20 mouse cellular contexts compared by ENCODE assay signal in genomic region chr5:34632996-34633395, GRCm38 (mm10). TPM values are rescaled to one million over a fixed set of nuclear protein-coding genes. Genes with fewer than 3 reads are reported as not detected.
A peak's percentile ranks its signal among the peaks of the same experiment; 100 is the strongest.
DNase-seq lines count a peak whose midpoint lies in the region; ATAC-seq lines count a peak whose summit lies in the region.
"Had no signal": no experiment of that assay in that cellular context is flagged by ENCODE, and none has a peak within 500 bp of the region (broad histone marks: within the 10 kb centered on the region; RNA-seq: fewer than 3 reads in every experiment).

No protein-coding gene starts in this region.

- H3K27me3 ChIP-seq in liver, embryonic 13.5 days: no peaks in the 10 kb centered on the region
- H3K27me3 ChIP-seq in embryonic facial prominence, embryonic 10.5 days (replicated peaks; ENCODE audit: low read depth, poor library complexity, severe bottlenecking): no peaks in the 10 kb centered on the region
- H3K27me3 ChIP-seq: CH12.LX; forebrain, embryonic 15.5 days; heart, embryonic 13.5 days; hindbrain, embryonic 13.5 days had no signal

- peaks cover 84% of the 10 kb centered on the region for H3K36me3 ChIP-seq in liver, embryonic 13.5 days
- H3K36me3 ChIP-seq in embryonic facial prominence, embryonic 10.5 days (replicated peaks): peaks cover 87% of the 10 kb centered on the region

- H3K4me3 ChIP-seq in liver, embryonic 13.5 days (replicated peaks): no peak overlapping the region
- H3K4me3 ChIP-seq in embryonic facial prominence, embryonic 10.5 days: no peak overlapping the region
- H3K4me3 ChIP-seq: erythroblast, embryonic 14.5 days; forebrain, embryonic 15.5 days; heart, adult 2 months; heart, embryonic 13.5 days; hindbrain, embryonic 13.5 days had no signal

- peak; percentile 63 for ATAC-seq in erythroblast, adult 5-6 weeks (replicated peaks; ENCODE audit: low FRiP score, poor library complexity, severe bottlenecking)
- peak; percentile 49 for ATAC-seq in liver, embryonic 13.5 days (ENCODE audit: low read depth)
- peak; percentile 30; the same call in 1 of the 2 replicates for ATAC-seq in megakaryocyte progenitor cell, adult 5-6 weeks (replicated peaks; ENCODE audit: poor library complexity)
- ATAC-seq: forebrain, embryonic 15.5 days; hindbrain, postnatal 0 days had no signal

- DNase-seq in spleen, adult 12 weeks (ENCODE audit: low spot score): peak; percentile 34
- DNase-seq in spleen, adult 18-20 months: no peak
- DNase-seq in liver, embryonic 13.5 days: peak; percentile 48
- DNase-seq in layer of hippocampus, adult 18-20 months (ENCODE audit: low spot score in 2 of 2): no peak
- DNase-seq in ovary, adult 18-20 months (ENCODE audit: low spot score): no peak
- DNase-seq in embryonic facial prominence, embryonic 10.5 days (ENCODE audit: low spot score): no peak
- DNase-seq: adrenal gland, adult 2 months; adrenal gland, postnatal 25 days; cerebellum, adult 11-12 months; cerebellum, adult 9-10 months; cerebellum, postnatal 25 days had no signal

- WGBS in liver, embryonic 13.5 days (ENCODE audit: insufficient replicate concordance): 55% methylated on average over 2 of the region's 2 CpGs
- WGBS in embryonic facial prominence, embryonic 10.5 days: 90% methylated on average over 2 of the region's 2 CpGs

- no peak overlapping the region for H3K9ac ChIP-seq in liver, embryonic 13.5 days
- H3K9ac ChIP-seq: forebrain, embryonic 15.5 days; heart, embryonic 13.5 days; hindbrain, embryonic 13.5 days had no signal

- no peaks in the 10 kb centered on the region for H3K9me3 ChIP-seq in liver, embryonic 13.5 days (replicated peaks)
- H3K9me3 ChIP-seq in embryonic facial prominence, embryonic 10.5 days: no peaks in the 10 kb centered on the region
- H3K9me3 ChIP-seq: forebrain, embryonic 15.5 days; heart, embryonic 13.5 days; hindbrain, embryonic 13.5 days had no signal

- peaks cover 64% of the 10 kb centered on the region for H3K4me1 ChIP-seq in liver, embryonic 13.5 days (replicated peaks)
- H3K4me1 ChIP-seq in embryonic facial prominence, embryonic 10.5 days: peaks cover 36% of the 10 kb centered on the region

- peak overlapping the region; percentile 36 for H3K4me2 ChIP-seq in liver, embryonic 13.5 days
- H3K4me2 ChIP-seq: forebrain, embryonic 15.5 days; heart, embryonic 13.5 days; hindbrain, embryonic 13.5 days had no signal

- peak overlapping the region; percentile 91 for H3K27ac ChIP-seq in liver, embryonic 13.5 days
- no peak overlapping the region for H3K27ac ChIP-seq in embryonic facial prominence, embryonic 10.5 days (replicated peaks)
- H3K27ac ChIP-seq: forebrain, embryonic 15.5 days; heart, adult 2 months; heart, embryonic 13.5 days; hindbrain, embryonic 13.5 days; hindbrain, postnatal 0 days had no signal

RNA-seq across cellular contexts. Expression of gene Mfsd10, which starts 4.0 kb away (rescaled TPM):
- 23.2 and 40.9 TPM in 2 replicates for total RNA-seq in erythroblast, adult 5-6 weeks (2015; ENCODE audit: low replicate concordance)
- 24.1 and 30.1 TPM in 2 replicates for total RNA-seq in erythroblast, adult 5-6 weeks (2017; ENCODE audit: low replicate concordance)
- 56.3 and 65.9 TPM in 2 replicates for polyA plus RNA-seq in liver, embryonic 13.5 days (2015; fragmentation: Nextera tagmentation; extraction: Ambion mirVana)
- 195 and 211 TPM in 2 replicates for total RNA-seq in megakaryocyte progenitor cell, adult 5-6 weeks (2015)
- total RNA-seq in megakaryocyte progenitor cell, adult 5-6 weeks (2017): 116 and 143 TPM in 2 replicates
- total RNA-seq in layer of hippocampus, adult 18-20 months (2021): 10 to 100 TPM; 33.3 to 43.6 TPM
- 92.1 and 97.6 TPM in 2 replicates for polyA plus RNA-seq in embryonic facial prominence, embryonic 10.5 days (2016; fragmentation: Nextera tagmentation; extraction: Ambion mirVana)

RNA-seq across cellular contexts. Expression of gene Nop14, which starts 27.0 kb away (rescaled TPM):
- 3.3 and 6.5 TPM in 2 replicates for total RNA-seq in erythroblast, adult 5-6 weeks (2015; ENCODE audit: low replicate concordance)
- total RNA-seq in erythroblast, adult 5-6 weeks (2017; ENCODE audit: low replicate concordance): 7.0 and 8.4 TPM in 2 replicates
- polyA plus RNA-seq in liver, embryonic 13.5 days (2015; fragmentation: Nextera tagmentation; extraction: Ambion mirVana): 19.8 and 24.2 TPM in 2 replicates
- 31.0 and 32.9 TPM in 2 replicates for total RNA-seq in megakaryocyte progenitor cell, adult 5-6 weeks (2015)
- total RNA-seq in megakaryocyte progenitor cell, adult 5-6 weeks (2017): 47.3 and 70.3 TPM in 2 replicates
- 10 to 100 TPM; 15.9 to 16.0 TPM for total RNA-seq in layer of hippocampus, adult 18-20 months (2021)
- 28.5 and 28.8 TPM in 2 replicates for polyA plus RNA-seq in embryonic facial prominence, embryonic 10.5 days (2016; fragmentation: Nextera tagmentation; extraction: Ambion mirVana)

RNA-seq across cellular contexts. Expression of gene Grk4, which starts 27.2 kb away (rescaled TPM):
- total RNA-seq in erythroblast, adult 5-6 weeks (2015; ENCODE audit: low replicate concordance): 0.63 TPM in 1 of 2 replicates, not detected in the other
- total RNA-seq in erythroblast, adult 5-6 weeks (2017; ENCODE audit: low replicate concordance): 0.51 and 0.56 TPM in 2 replicates
- 0.42 and 0.67 TPM in 2 replicates for polyA plus RNA-seq in liver, embryonic 13.5 days (2015; fragmentation: Nextera tagmentation; extraction: Ambion mirVana)
- total RNA-seq in megakaryocyte progenitor cell, adult 5-6 weeks (2015): 1.1 and 1.2 TPM in 2 replicates
- 0.41 and 1.1 TPM in 2 replicates for total RNA-seq in megakaryocyte progenitor cell, adult 5-6 weeks (2017)
- 1 to 10 TPM; 5.3 to 5.6 TPM for total RNA-seq in layer of hippocampus, adult 18-20 months (2021)
- 1.6 and 2.1 TPM in 2 replicates for polyA plus RNA-seq in embryonic facial prominence, embryonic 10.5 days (2016; fragmentation: Nextera tagmentation; extraction: Ambion mirVana)

RNA-seq across cellular contexts. Expression of gene Add1, which starts 59.5 kb away (rescaled TPM):
- total RNA-seq in erythroblast, adult 5-6 weeks (2015; ENCODE audit: low replicate concordance): 375 and 403 TPM in 2 replicates
- 937 and 1,092 TPM in 2 replicates for total RNA-seq in erythroblast, adult 5-6 weeks (2017; ENCODE audit: low replicate concordance)
- polyA plus RNA-seq in liver, embryonic 13.5 days (2015; fragmentation: Nextera tagmentation; extraction: Ambion mirVana): 124 and 133 TPM in 2 replicates
- total RNA-seq in megakaryocyte progenitor cell, adult 5-6 weeks (2015): 65.1 and 71.0 TPM in 2 replicates
- total RNA-seq in megakaryocyte progenitor cell, adult 5-6 weeks (2017): 83.9 and 97.8 TPM in 2 replicates
- total RNA-seq in layer of hippocampus, adult 18-20 months (2021): 100 to 1,000 TPM; 452 to 467 TPM
- 158 and 166 TPM in 2 replicates for polyA plus RNA-seq in embryonic facial prominence, embryonic 10.5 days (2016; fragmentation: Nextera tagmentation; extraction: Ambion mirVana)

Comparison
In these comparisons a context has a peak if more than half of its experiments do, and no peak if none do; other contexts are left out.
1. DNase-seq: peak in spleen, adult 12 weeks (single experiment) and liver, embryonic 13.5 days (single experiment); none in spleen, adult 18-20 months (0 of 2), layer of hippocampus, adult 18-20 months (0 of 2), ovary, adult 18-20 months (single experiment) and embryonic facial prominence, embryonic 10.5 days (single experiment).
2. Peak in every context shown above with its lines, with median percentiles within 50 percentile points of each other: ATAC-seq.